Mouse (Mus musculus) 3T3-L1 (cell line): ENCODE results near the gene Tipin.
A peak's percentile ranks its signal among the peaks of the same experiment; 100 is the strongest.
"Not testable (repeated sequence)": the region's sequence is repeated elsewhere in the genome, so short reads cannot be mapped to it uniquely, and the experiment has no call there.

Experiments
- DNase-seq: peaks from one replicate; pipeline ENCODE4 v3.0.0-alpha.2; 2015; ENCODE audit warnings: low read depth, low spot score

Tipin gene

DNA sequence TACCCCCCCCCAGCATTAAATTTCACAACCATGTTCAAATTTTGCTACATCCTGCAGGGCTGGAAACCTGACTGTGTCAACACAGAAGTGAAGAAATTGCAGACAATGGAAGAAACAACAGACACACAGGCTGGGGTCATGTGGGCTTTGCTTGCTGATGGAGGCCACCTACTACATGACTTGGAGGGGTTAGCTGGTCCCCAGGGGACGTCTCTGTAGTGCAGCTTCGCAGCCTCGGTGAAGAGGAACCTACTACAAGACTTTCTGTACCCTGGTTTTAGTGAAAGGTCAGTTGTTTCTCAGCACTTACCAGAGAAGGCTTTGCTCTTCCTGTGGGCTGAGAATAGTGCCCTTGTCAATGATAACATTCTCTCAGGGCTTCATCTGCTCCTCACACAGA lies 10.1 kb upstream of the Tipin start:
- DNase-seq = no peak

DNA sequence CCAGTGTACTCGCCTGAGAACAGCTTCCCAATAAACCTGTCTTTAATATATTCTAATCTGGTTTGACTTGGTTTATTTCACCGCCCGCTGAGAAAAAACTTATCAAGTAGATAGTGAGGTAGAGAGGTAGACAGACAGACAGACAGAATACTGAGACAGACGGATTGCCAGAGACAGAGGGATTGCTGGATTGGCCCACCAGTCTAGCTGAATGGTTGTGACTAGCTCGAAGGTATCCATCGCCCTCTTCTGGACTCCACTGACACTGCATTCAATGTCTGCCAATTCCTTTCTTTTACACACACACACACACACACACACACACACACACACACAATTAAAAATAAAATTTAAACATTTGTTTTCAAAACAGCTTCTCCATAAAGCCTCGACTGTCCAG lies 8.8 kb upstream of the Tipin start:
- DNase-seq = peak; percentile 66

DNA sequence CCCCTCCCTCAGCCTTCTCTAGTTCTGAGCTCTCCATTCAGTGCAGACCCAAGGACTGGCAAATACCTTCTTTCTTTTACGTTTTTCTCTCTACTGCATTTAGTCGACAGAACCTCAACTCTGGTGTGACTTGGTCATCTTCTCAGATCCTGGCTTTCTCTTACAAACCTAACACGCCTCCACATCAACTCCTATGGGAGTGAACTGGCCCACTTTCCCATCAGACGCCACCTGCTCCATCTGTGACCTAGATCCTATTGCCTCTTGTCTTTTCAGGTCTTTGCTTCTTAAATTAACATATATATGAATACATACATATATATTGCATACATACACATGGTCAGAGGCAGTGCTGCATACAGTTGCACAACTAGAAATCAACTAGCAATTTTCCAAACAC lies 7.6 kb upstream of the Tipin start:
- DNase-seq = no peak

DNA sequence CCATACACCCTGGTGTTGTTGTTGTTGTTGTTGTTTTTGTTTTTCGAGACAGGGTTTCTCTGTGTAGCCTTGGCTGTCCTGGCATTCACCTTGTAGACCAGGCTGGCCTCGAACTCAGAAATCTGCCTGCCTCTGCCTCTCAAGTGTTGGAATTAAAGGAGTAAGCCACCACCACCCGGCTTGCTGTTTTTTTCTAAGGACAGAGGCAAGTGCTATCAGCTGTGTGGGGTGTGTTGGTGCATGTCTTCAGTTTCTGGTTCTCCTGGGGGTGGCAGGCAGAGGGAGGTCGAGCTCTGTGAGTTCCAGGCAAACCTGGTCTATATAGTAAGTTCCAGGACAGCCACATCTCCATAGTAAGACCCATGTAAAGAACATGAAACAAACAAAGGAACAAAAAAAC lies 7.1 kb upstream of the Tipin start:
- no peak for DNase-seq

DNA sequence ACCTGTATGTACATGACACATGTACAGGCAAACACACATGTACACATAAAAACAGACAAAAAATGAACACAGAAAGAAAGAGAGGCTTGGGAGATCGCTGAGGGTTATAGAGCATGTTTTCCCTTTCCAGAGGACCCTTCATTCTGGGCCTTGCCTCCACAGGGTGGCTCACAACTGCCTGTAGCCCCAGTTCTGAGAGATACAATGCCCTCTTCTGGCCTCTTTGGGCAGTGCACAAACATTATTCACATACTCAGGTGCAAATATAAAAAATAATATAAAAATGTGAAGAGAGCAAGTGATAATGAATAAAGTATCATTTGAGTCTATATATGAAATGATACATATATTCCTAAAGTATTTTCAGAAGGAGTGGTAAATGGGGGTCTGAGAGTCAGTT lies 6.5 kb upstream of the Tipin start:
- peak; percentile 45 for DNase-seq

DNA sequence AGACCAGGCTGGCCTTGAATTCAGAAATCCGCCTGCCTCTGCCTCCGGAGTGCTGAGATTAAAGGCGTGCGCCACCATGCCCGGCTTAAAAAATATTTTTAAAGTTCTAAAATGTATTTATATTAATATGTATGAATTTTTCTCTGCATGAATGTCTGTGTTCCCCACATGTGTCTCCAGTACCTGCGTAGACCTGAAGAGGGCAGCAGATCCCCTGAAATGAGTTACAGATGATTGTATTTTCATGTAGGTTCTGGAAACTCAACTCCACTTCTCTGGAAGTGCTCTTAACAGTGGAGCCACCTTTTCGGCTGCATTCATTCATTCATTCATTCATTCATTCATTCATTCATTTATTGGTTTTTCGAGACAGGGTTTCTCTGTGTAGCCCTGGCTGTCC lies 3.7 kb upstream of the Tipin start:
- peak; percentile 90 for DNase-seq

DNA sequence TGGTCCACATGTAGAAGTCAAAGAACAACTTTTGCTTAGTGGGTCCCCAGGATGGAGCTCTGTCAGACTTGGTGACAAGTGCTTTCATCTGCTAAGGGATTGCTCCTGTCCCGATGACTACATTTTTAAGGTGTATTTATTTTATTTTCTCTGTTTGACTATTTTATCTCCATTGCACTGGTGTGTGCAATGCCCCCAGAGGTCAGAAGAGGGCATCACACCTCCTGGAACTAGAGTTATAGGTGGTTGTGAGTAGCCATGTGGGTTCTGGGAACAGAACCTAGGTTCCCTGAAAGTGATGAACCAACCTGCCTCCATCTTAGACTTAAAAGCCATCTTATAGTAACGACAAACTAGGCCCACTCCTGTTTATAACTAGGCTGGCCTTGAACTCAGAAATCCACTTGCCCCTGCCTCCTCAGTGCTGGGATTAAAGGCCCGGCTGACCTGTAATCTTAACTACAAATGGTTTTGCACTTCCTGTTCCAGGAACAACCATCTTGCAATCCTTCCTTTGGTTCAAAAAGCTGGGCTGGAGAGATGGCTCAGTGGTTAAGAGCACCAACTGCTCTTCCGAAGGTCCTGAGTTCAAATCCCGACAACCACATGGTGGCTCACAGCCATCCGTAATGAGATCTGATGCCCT lies 2.6 kb upstream of the Tipin start:
- DNase-seq = peak; percentile 16

DNA sequence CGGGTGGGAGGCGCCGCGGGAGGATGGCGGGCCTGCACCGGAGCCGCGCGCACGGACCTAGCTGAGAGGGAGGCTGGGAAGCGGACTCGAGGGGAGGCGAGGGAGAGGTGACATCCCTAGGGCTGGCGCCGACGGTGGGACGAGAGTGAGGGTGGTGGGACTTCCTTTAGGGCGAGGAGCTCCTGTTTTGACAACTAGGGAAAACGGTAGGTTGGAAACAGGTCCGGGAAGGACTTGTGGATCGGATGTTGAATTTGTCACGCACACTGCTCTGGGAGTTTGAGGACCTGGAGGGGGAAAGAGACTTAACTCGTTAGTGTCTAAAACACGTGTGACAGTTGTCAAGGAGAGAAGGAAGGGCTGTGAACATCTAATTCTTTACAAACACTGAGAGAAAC lies 399 bp downstream of the Tipin start:
- DNase-seq = peak; percentile 46

DNA sequence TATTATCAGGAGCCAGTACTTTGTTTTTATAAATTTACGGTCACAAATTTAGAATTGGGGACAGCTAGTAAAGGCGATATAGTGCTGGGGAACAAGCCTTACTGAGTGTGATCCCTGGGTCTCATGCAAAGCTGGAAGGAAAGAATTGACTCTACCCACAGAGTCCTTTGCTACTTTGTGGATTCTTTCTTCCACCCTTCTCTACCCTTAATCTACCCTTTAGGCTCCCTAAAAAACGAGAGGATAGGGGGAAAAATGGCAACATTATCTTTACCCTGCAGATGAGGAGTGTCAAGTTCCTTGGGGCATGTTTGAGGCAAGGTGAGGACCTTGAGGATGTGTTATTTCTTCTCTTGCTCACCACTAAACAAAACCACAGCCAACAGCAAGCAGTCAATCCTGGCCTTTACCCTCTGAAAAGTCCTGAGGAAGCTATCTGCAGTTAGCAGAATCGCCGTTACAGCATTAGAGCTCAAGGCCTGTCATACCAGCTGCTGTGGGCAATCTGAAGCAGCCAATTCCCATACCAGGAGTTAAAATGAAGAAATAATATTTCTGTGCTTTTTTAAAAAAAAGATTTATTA lies 1.1 kb downstream of the Tipin start:
- peak; percentile 13 for DNase-seq

DNA sequence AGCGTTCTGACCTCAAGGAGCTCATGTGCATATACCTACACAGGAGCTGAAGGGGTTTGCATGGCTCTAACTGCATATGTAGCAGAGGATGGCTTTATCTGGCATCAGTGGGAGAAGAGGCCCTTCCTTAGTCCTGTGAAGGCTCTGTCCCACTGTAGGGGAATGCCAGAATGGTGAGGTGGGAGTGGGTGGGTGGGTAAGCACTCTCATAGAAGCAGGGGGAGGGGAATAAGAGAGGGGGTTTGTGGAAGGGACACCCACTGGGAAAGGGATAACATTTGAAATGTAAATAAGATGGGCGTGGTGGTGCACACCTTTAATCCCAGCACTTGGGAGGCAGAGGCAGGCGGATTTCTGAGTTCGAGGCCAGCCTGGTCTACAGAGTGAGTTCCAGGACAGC lies 21.7 kb downstream of the Tipin start:
- not testable (repeated sequence) for DNase-seq

DNA sequence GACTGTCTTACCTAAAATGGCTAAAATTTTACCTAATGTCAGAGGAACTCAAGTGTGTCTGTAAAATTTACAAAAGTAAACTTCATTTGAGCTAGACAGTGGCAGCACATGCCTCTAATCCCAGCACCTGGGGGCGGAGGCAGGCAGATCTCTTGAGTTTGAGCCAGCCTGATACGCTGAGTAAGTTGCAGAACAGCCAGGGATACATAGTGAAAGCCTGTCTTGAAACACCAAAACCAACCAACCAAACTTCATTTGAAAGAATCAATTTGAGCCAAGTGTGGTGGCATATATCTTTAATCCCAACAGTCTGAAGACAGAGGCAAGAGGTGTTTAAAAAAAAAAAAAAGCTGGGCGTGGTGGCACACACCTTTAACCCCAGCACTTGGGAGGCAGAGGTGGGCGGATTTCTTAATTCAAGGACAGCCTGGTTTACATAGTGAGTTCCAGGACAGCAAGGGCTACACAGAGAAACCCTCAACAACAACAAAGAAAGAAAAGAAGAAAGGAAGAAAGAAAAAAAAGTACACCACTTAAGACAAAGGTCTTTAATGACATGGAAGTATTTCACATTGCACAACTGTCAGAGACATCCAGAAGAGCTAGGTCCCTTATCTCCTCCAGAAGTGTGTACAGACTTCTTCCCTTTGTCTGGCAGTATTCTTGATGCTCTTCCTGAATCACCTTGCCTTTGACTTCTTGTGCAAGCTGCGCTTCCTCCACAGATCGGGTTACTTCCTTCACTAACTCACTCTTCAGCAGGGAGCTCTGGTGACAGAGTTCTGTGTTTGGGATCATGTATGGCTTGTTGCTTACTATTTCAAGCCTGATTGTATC lies 25.3 kb downstream of the Tipin start:
- DNase-seq = peak; percentile 4

DNA sequence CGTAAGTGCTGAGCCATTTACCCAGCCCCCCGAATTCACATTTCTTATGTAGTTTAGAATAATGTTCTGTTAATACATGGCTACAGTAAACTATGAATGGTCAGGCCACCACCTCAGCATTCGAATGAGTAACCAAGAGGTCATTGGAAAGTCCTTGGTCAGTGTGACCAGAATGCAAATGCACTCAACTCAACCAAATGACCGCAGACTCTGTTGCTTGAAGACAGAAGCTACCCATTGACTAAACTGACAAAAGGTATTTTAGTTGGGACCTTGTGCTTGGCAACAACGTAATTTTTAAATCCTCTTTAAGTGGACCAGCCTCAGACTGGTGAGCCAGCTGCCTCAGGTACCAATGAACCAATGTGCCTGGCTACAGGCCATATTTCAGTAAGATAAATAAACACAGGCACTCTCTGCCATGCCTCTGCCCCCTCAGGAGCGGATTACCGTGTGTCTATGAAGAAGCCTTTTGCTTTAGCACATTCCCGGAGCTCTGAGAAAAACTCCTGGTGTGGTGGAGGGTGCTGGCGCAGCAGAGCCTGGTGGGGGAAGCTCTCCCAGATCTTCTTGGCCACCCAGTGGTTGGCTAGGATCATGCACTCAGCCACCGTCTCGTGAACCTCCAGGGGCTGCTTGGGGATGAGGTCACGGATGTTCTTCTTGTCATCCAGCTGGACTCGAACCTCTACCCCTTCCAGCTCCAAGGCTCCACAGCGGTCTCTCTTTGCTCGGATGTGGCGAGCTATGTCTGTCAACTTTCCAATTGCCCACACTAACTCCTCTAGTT lies 29.8 kb downstream of the Tipin start:
- peak; percentile 16 for DNase-seq

DNA sequence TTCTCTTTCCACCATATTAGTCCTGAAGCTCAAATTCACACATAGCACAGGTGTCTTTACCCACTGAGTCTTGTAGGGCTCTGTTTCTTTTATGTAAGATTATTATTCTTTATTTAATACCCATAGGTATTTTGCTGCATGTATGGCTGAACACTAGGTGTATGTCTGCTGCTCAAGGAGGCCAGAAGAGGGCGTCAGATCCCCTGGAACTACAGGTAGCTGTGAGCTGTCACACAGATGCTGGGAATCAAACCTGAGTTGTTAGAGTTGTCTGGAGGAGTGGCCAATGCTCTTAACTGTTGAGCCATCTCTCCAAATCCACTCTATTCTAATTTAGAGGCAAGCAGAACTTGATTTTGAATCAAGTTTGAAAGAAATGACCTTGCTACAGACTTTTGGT lies 30.7 kb downstream of the Tipin start:
- no peak for DNase-seq

DNA sequence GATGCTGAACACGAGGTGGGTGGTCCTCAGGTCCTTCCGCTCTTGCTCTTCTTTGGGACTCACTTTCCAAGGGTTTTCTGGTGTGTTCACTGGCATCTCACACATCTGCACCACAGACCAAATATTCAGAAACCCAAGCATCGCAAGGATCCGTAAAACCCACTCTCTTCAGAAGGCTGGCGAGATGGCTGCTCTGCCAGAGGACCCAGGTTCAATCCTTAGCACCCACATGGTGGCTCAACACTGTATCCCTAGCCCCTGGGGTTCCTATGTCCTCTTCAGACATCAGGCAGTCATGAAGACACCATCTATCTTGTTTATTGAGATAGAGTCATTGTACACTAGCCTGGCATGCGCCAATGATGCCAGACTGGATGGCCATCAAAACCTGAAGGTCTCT lies 33.3 kb downstream of the Tipin start:
- DNase-seq = no peak

DNA sequence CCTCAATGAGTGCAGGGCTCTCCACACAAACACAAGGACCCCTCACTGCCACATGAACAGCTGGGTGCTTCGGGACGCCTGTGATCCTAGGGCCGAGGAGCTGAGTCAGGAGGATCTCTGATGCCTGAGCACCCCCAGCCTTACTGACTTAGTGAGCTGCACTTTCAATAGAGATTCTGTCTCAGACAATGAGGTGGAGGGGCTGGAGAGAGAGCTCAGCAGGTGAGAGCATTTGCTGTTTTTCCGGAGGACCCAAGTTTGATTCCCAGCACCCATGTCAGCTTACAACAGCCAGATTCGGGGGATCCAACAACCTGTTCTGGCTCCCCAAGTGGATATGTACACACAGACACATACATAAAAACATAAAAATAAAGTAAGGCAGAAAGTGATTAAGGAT lies 35.6 kb downstream of the Tipin start:
- DNase-seq = no peak

DNA sequence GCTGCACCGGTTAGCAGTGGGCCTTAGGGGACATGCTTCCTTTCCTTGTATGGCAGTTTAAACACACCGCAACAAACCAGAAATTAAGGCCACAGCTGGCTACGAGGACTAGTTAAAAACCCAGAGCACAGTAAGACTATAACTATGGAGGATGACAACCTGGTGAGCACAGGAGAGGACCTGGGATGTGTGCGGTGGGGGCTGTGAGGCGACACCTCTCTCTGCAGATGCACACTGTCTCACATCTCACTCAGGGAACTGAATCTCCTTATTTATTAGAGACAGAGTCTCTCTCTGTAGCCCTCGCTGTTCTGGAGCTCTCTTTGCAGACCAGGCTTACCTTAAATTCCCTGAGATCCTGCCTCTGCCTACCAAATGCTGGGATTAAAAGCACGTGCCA lies 42.6 kb downstream of the Tipin start:
- DNase-seq = no peak

DNA sequence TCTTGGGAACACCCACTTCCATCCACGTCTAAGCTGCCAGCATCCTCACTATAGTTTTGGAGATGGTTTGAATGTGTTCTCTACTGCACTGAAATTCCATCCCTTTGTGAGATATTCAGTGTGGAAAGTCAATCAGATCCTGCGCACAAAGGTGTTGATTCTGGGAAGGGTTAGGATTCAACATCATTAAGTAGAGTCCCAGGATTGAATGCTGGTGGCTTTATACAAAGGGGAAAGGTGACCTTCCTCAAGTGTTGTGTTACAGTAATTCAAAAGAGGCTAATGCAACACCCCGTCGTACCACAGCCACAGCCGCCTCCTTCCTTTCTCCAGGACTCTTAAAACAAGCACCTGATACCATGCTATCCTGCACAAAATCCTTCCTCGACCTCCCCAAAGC lies 54.4 kb downstream of the Tipin start:
- DNase-seq = no peak

DNA sequence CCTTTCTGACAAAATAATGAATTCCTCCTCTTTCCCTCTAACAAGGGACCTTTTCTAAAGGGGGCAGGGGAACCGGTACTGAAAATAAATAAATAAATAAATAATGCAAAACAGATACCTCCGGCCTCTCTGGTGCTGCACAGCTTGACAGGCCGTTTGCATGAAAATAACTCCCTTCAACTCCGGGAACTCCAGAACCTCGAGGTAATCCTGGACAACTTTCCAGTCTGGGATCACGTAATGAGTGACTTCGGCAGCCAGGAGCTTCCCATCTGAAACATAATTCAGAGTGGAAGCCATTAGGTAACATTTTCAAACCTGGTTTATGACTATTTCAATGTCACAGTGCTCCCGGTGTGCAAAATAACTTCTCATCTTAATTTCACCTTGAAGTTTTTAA lies 58.0 kb downstream of the Tipin start:
- peak; percentile 20 for DNase-seq

DNA sequence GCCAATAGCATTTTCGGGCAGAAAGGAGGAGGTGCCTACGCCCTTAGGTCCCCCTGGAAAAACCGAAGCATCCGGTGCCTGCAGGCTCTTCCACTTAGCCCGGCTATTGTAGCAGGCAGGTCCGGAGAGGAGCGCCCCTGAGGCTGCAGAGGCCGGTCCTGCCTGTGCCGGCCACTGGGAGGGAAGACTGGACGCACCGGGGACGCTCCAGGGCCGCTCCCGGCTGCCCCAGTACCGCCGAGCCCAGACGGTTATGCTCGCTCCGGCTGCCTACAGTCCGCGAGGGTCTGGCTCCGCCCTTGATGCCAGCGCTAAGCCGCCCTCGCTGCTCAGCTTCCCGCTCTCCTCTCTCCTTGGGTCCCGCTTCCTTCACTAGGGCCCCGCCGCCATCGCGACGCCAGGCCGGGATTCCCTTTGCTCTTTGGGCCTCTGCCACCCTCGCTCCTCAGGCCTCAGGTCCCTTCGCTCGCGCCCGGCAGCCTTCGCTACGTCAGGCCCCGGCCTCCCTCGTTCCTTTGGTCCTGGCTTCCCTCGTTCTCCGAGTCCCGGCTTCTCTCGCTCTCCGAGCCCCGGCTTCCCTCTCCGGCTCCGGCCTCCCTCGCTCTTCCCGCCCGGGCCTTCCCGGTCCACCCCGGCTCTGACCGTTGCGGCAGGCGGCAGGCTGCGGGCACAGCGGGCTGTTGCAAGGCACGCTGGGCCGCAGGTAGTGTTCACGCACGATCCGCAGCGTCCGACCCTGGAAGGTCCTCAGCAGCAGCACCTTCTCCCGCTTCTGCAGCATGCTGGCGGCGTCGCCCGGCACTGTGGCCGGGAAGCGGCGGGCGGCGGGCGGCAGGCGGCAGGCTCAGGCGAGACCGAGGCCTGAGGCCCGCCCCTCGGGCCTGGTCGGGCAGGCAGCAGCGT lies 59.2 kb downstream of the Tipin start:
- peak; percentile 80 for DNase-seq

DNA sequence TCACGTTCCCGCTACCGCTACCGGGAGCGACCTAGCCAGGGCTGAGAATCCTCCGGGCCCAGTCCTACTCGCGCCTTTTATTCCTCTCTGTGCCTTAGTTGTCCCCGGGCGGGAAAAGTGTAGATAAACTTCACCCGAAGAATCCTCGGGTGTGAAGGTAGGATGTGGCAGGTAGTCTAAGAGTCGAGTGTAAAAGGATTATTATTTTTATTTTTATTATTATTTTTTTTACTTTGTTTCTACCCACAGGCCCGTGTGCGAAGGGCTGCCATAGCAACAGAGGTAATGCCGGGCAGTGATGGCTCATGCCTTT lies 59.8 kb downstream of the Tipin start, which contains the start of gene Dis3l:
Gene Dis3l, minus strand, starts transcription at position 35 of the 313 bp plus-strand sequence.
- DNase-seq = peak; percentile 57

DNA sequence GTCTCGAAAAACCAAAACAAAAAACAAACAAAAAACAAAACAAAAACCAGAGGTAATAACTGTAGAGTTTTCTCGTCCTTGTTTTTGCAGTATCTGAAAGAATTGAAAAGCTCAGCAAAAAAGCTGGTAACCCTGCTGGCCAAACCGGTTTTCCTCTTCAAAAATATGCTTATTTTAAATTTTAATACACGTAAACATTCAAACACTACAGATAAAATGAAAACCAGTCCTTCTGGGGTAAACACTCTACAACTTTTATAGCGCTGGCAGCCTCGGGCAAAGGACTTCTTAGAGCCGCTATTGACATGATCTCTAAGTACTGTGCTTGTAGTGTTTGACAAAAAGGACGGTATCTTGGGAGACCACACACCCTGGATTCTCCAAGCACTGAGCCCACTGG lies 60.3 kb downstream of the Tipin start:
- DNase-seq = peak; percentile 2
